Mouse (Mus musculus) forebrain, embryonic 11.5 days (tissue): ENCODE data around the gene Trat1. TPM values are rescaled to one million over a fixed set of nuclear protein-coding genes. Genes with fewer than 3 reads are reported as not detected.

Experiments
- ATAC-seq: fragments of 200-750 bp; cut with Nextera tagmentation; replicated peaks from 2 replicates; pipeline ENCODE4 v1.8.0; 2017; ENCODE audit warnings: moderate TSS enrichment; ENCODE audit not compliant: low FRiP score
- DNase-seq: peaks from one replicate; pipeline ENCODE4 v3.0.0-alpha.2; 2017; ENCODE audit warnings: low spot score
- H3K27ac ChIP-seq: fragments of 300-500 bp; sonication (generic); 2 replicates; pipeline ENCODE4 v1.5.1; 2014; ENCODE audit warnings: low read depth, low read length
- H3K27me3 ChIP-seq: fragments of 300-500 bp; sonication (generic); 2 replicates; pipeline ENCODE4 v1.6.1; 2014; ENCODE audit warnings: mild to moderate bottlenecking, low read length, mixed read lengths; ENCODE audit not compliant: control insufficient read depth, insufficient read depth
- H3K36me3 ChIP-seq: fragments of 300-500 bp; sonication (generic); 2 replicates; pipeline ENCODE4 v1.6.1; 2014; ENCODE audit warnings: mild to moderate bottlenecking, low read length, moderate library complexity, mixed read lengths; ENCODE audit not compliant: control insufficient read depth, insufficient read depth
- H3K4me1 ChIP-seq: fragments of 300-500 bp; sonication (generic); replicated peaks from 2 replicates; pipeline ENCODE4 v1.6.1; 2014; ENCODE audit warnings: low read length, mixed read lengths; ENCODE audit not compliant: control insufficient read depth, insufficient read depth
- H3K4me2 ChIP-seq: fragments of 300-500 bp; sonication (generic); 2 replicates; pipeline ENCODE4 v1.6.1; 2014; ENCODE audit warnings: low read depth, mild to moderate bottlenecking, low read length, moderate library complexity, mixed read lengths; ENCODE audit not compliant: severe bottlenecking
- H3K4me3 ChIP-seq: fragments of 300-500 bp; sonication (generic); 2 replicates; pipeline ENCODE4 v1.5.1; 2014; ENCODE audit warnings: low read depth, low read length
- H3K9ac ChIP-seq: fragments of 300-500 bp; sonication (generic); 2 replicates; pipeline ENCODE4 v1.6.1; 2014; ENCODE audit warnings: low read length
- H3K9me3 ChIP-seq: fragments of 300-500 bp; sonication (generic); 2 replicates; pipeline ENCODE4 v1.6.1; 2016; ENCODE audit warnings: low read length, mixed read lengths; ENCODE audit not compliant: control insufficient read depth
- WGBS: fragments of 180-500 bp; shearing (Covaris S2); extraction: QIAGEN DNeasy Blood & Tissue Kit; methylation state at CpG from one replicate; pipeline ENCODE4 v1.1.7; 2014; 5-methylcytosine and 5-hydroxymethylcytosine counted together
- polyA plus RNA-seq: library from polyadenylated mRNA; unstranded; fragments of >200 nt; fragmentation: Nextera tagmentation; extraction: Ambion mirVana; gene quantifications from 2 replicates; pipeline ENCODE4 v1.2.1, GENCODE M21; 2014

Gene Trat1
- polyA plus RNA-seq, 1 experiment from 2014 or later = not detected

DNA sequence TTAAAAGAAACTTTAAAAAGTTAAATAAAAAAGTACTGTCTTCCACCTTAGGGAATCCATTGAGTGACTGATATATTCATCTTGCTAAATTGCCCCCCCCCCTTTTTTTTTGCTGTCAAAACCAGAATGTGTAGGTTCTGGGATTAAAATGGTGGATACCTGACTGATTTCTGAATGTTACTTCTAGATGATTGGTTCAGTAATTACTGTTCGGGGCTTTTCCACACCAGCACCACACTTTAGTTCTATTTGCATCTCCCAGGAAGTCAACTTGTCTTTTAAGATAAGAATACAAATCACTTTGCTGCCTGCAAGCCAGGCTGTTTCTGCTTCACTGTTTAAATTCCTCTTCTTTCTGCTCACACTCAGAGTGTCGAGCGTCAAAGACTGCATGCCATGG is 26.5 kb upstream of the Trat1 start:
- 88% methylated on average over 3 of the region's 3 CpGs for WGBS
- ATAC-seq = no peak

DNA sequence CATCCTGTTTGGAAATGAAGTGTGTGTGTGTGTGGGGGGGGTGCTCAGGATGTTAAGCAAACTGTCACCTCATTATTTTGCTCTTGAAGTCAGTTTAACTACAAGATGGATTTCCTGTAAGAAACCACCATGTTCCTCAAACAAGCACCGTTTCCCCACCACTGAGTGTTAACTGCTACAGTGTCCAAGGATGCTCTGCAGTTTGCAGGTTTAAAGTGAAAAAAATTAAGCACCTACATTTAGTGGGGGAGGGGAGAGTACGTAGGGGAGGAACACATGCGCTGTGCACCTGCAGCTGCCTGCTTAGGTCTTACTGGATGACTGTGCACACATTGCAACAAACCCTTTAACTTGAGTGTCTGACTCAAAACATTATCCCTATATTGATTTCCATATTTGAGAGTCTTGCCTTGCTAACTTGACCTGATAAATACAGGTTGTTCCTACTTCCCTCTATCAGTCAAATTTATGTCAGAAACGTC is 16.9 kb upstream of the Trat1 start:
- no peak overlapping the region for H3K4me3 ChIP-seq
- no peaks in the 10 kb centered on the region for H3K27me3 ChIP-seq
- no peak overlapping the region for H3K4me2 ChIP-seq
- WGBS = 87% methylated on average over 4 of the region's 4 CpGs
- no peak overlapping the region for H3K9ac ChIP-seq
- no peaks in the 10 kb centered on the region for H3K36me3 ChIP-seq
- no peaks in the 10 kb centered on the region for H3K9me3 ChIP-seq
- no peaks in the 10 kb centered on the region for H3K4me1 ChIP-seq
- DNase-seq = no peak
- no peak for ATAC-seq
- H3K27ac ChIP-seq = no peak overlapping the region

More for the DNA sequence above, 26.5 kb upstream of the Trat1 start:
- Histone ChIP-seq H3K9ac (no peak overlapping the region), H3K27ac (no peak overlapping the region), H3K27me3 (no peaks in the 10 kb centered on the region), H3K9me3 (no peaks in the 10 kb centered on the region), H3K4me1 (no peaks in the 10 kb centered on the region), H3K36me3 (no peaks in the 10 kb centered on the region), H3K4me2 (no peak overlapping the region), H3K4me3 (no peak overlapping the region)
- no peak for DNase-seq

DNA sequence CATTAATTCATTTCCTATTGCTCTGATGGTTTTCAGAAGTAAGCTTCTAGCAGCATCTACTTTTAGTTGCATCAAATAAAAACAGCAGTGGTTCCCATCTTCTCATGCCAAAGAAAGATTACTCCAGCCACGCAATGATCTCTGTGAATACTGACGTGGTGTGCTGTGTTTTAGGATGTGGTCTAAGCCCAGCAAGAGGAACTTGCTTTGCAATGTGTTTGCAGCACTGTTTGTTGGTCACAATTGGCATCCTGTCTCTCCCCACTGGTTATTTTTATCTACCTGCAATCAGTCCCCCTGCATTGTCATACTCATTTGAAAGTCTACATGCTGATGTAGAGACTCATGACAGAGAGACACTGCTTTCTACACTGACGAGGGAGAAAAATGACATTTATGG is 14.4 kb upstream of the Trat1 start:
- Histone ChIP-seq H3K4me1 (no peaks in the 10 kb centered on the region), H3K9me3 (no peaks in the 10 kb centered on the region), H3K27me3 (no peaks in the 10 kb centered on the region), H3K36me3 (no peaks in the 10 kb centered on the region), H3K4me2 (no peak overlapping the region), H3K27ac (no peak overlapping the region), H3K4me3 (no peak overlapping the region), H3K9ac (no peak overlapping the region)
- ATAC-seq (no peak), DNase-seq (no peak)
- WGBS = 86% methylated on average over 3 of the region's 3 CpGs

DNA sequence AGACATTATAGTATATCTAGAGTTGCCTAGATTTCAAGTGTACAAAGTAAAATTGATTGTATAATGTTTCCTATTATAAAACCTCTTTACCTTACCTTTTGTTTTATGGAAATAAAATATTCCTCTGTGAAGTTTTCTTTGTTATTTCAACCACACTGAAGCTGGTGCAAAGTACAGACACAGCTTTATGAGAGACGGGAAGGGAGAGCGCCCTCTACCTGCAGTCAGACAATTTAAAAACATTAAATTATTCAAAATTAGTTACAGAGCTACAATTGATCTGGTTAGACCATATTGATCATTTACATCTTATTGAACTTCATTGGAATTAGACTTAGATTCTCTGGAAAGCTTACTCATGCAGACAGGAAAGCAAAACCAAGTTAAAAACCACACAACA is 5.4 kb upstream of the Trat1 start:
- WGBS = 59% methylated on average over 2 of the region's 2 CpGs

DNA sequence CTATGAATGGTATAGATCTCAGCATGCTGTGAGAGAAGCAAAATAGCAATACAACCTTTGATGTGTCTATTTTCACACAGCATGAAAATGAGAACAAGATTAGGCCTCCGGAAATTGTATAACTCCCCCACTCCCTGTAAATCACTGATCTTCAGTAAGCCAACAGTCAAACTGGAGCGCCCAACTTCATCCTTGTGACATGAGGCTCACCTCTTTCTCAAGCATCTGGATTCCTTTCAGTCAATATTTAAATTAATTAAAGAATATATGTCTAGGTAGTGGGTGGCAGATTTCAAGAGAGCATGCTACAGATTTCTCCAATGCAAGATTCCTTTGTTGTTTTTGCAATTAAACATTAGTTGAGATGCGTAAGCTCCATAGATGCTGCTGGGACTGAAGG is 2.6 kb downstream of the Trat1 start:
- Histone ChIP-seq H3K9ac (no peak overlapping the region), H3K27ac (no peak overlapping the region), H3K4me1 (no peaks in the 10 kb centered on the region), H3K4me2 (no peak overlapping the region), H3K9me3 (no peaks in the 10 kb centered on the region), H3K4me3 (no peak overlapping the region), H3K27me3 (no peaks in the 10 kb centered on the region), H3K36me3 (no peaks in the 10 kb centered on the region)
- WGBS = 93% methylated on average over 3 of the region's 3 CpGs
- DNase-seq = no peak
- ATAC-seq = no peak

More for the DNA sequence above, 5.4 kb upstream of the Trat1 start:
- Histone ChIP-seq H3K4me3 (no peak overlapping the region), H3K9me3 (no peaks in the 10 kb centered on the region), H3K36me3 (no peaks in the 10 kb centered on the region), H3K27ac (no peak overlapping the region), H3K27me3 (no peaks in the 10 kb centered on the region), H3K4me1 (no peaks in the 10 kb centered on the region), H3K4me2 (no peak overlapping the region), H3K9ac (no peak overlapping the region)
- DNase-seq (no peak), ATAC-seq (no peak)

DNA sequence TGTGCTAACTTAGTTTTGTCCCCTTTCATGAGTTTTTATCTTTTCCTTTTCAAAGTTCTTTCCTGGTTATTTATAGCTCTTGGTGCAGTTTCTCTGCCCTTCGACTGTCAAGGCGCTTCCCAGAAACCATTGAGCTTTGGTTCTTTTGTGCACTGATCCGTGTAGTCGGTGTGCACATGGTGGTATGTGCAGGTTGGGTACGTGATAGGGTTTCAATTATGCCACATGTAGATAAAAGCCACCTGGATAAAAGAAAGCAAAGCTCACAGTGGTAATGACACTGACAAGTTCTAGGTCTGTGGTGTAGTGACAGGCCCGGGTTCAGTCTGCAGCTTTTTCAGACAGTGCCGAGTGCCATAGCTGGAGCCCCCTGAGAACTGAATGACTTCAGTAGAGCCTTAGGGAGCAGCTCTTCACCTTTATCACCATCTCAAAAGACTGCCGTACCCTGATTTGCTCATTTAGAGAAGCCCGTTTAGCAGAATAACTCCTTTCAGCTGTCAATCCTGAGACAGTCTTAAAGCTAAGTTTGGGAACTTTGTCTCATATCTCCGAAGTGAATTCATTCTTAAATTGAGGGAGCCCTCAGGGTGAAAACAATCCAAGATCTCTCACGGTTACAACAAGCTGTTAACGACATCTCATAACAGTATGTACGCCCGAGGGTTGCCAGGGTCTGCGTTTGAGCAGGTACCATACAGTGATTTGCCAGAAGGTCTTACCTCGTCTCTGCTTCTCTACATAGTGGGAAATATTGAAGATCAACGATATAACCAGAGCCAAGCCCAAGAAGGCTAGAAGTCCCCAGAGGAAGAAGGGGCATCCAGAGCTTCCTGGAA is 11.0 kb downstream of the Trat1 start:
- Histone ChIP-seq H3K36me3 (no peaks in the 10 kb centered on the region), H3K4me2 (no peak overlapping the region), H3K4me1 (no peaks in the 10 kb centered on the region), H3K4me3 (no peak overlapping the region), H3K27me3 (no peaks in the 10 kb centered on the region), H3K9me3 (no peaks in the 10 kb centered on the region), H3K27ac (no peak overlapping the region), H3K9ac (no peak overlapping the region)
- no peak for ATAC-seq
- 73% methylated on average over 17 of the region's 17 CpGs for WGBS
- DNase-seq = no peak

DNA sequence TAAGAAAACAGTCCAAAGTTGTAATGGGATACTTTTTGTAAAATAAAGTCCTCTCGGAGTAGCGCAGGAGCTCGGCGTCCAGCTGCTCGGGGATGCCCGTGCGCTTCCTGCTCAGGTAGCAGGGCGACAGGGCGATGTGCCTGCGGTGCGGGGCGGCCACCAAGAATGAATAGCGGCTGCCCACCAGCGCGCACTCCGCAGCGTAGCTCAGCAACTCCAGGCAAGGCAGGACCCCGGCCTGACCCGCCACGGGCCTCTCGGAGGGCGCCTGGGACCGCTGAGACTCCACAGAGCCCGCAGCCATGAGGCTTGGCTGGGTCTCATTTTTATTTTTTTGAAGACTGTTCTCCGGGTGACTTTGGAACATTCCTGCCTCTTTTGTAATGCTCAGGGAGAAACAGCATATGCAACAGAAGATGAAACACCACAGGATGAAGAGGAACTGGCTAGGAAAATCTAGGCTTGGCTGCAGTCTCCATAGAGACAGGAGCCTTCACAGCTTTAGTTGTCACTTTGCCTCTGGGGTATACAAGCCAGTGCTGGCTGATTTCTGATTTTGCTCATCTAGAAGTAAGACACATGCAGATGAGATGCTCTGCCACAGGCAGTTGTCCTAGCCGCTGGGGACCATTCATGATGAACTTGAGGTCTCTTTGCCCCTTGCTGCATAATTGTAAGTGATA is 21.5 kb downstream of the Trat1 start:
- Histone ChIP-seq H3K9me3 (no peaks in the 10 kb centered on the region), H3K4me1 (no peaks in the 10 kb centered on the region), H3K9ac (no peak overlapping the region), H3K27me3 (no peaks in the 10 kb centered on the region), H3K36me3 (no peaks in the 10 kb centered on the region), H3K4me3 (no peak overlapping the region; the same call in 1 of the 2 replicates), H3K27ac (no peak overlapping the region), H3K4me2 (peak overlapping the region; percentile 35; the same call in 1 of the 2 replicates)
- 14% methylated on average over 26 of the region's 26 CpGs for WGBS
- DNase-seq (peak; percentile 56), ATAC-seq (0 out of 2 replicates have a peak, but pooled peaks have one; percentile 49)

DNA sequence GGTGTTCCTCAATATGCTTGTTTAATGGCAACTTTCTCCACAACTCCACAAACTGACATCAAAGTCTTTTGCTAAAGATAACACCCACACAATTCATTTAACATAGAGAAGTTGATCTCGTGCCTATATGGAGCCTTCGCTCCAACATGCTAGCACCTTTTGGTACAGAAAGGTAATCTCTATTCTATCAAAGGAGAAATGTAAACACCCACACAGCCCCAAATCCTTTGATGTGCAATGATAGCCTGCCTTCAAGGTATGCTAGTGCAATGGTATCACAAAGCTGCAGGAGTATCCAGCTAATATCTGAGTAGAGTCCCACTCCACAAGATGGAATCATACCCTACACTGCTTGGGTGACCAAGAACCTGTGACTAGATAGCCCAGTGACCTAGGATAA is 26.4 kb downstream of the Trat1 start:
- Histone ChIP-seq H3K27ac (no peak overlapping the region), H3K4me3 (no peak overlapping the region), H3K4me2 (no peak overlapping the region), H3K9ac (no peak overlapping the region), H3K36me3 (no peaks in the 10 kb centered on the region), H3K4me1 (no peaks in the 10 kb centered on the region), H3K9me3 (no peaks in the 10 kb centered on the region), H3K27me3 (no peaks in the 10 kb centered on the region)
- DNase-seq (no peak), ATAC-seq (no peak)
- 95% methylated on average over 2 of the region's 2 CpGs for WGBS
